Mouse (Mus musculus) spleen, adult 2 months (tissue): ENCODE measurements at regions not wholly inside any gene's neighbourhood (a gene's known extent, or its start where the extent isn't known, plus 50 kb on each side); places are given as distances from the start of the nearest gene placed in this dataset.

Experiments used
- CTCF ChIP-seq: fragments of 200-500 bp; IDR thresholded peaks from 2 replicates; pipeline ENCODE4 v1.5.1; 2011; ENCODE audit warnings: mild to moderate bottlenecking, inconsistent platforms; ENCODE audit not compliant: insufficient read depth, insufficient read length, insufficient replicate concordance; ENCODE audit errors: extremely low read depth
- POLR2A ChIP-seq: fragments of 200-500 bp; IDR thresholded peaks from 2 replicates; pipeline ENCODE4 v1.6.1; 2011; ENCODE audit warnings: low read depth, low read length, inconsistent platforms

DNA sequence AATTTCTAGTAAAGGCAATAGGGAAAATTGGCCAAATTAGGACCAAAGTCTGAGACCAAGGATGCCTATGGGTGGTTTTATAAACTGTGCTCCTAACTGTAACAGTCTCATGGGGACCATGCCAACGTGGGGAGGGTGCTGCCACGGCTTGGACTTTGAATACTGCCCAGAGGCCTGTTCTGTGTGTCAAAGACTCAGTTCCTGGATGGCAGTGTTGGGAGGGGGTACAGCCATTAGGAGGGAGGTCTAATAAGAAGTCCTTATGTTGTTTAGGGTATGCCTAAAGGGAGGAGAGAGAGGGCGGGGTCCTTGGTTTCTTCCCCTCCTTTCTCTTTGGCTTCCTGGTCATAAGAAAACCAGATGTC, 95.2 kb downstream of the Banf2 start:
- TF ChIP-seq CTCF = no peak
- TF ChIP-seq POLR2A = no peak
